Mouse (Mus musculus): ENCODE results near the gene Pmis2. TPM values are rescaled to one million over a fixed set of nuclear protein-coding genes. Genes with fewer than 3 reads are reported as not detected.

Pmis2 gene
- total and polyA plus RNA-seq, 3 experiments, result not detected

GRCm38 (mm10) chr7:30669229-30669628, 2.2 kb downstream of the Pmis2 start:
- H3K27me3 ChIP-seq (ENCODE audit: control insufficient read depth in 1 of 2, insufficient read depth in 2 of 2, low read length in 2 of 2), result peaks cover 0 to 6% of the 10 kb centered on the region in 2 experiments; a peak in 3 of 4 replicates
- no peaks in the 10 kb centered on the region for H3K36me3 ChIP-seq (ENCODE audit: control insufficient read depth in 1 of 2, insufficient read depth in 2 of 2, low read length in 2 of 2)
- no peak overlapping the region for H3K27ac ChIP-seq (ENCODE audit: control insufficient read depth, low read depth, low read length)
- H3K9me3 ChIP-seq (replicated peaks; ENCODE audit: insufficient read depth, low read length), result no peaks in the 10 kb centered on the region
- peaks cover 3% of the 10 kb centered on the region; the same call in 1 of the 2 replicates for H3K79me2 ChIP-seq (ENCODE audit: control insufficient read depth, insufficient read depth, low read length, poor library complexity)
- no peak overlapping the region for H3K9ac ChIP-seq (ENCODE audit: control insufficient read depth, low read depth, low read length, poor library complexity, severe bottlenecking)
- H3K4me3 ChIP-seq (ENCODE audit: control insufficient read depth in 1 of 2, insufficient read depth in 1 of 2, low read depth in 2 of 2, low read length in 2 of 2), result no peak overlapping the region
- no peaks in the 10 kb centered on the region for H3K4me1 ChIP-seq (ENCODE audit: control insufficient read depth in 1 of 2, insufficient read depth in 2 of 2, low read length in 2 of 2)
- TF ChIP-seq EP300 (IDR thresholded peaks at IDR 0.05; ENCODE audit: low read depth in 1 of 2, low read length in 2 of 2) (no peak), HCFC1 (IDR thresholded peaks at IDR 0.05; ENCODE audit: low read depth, low read length) (no peak), TAL1 (IDR thresholded peaks at IDR 0.05; ENCODE audit: low read length) (no peak), ZMIZ1 (IDR thresholded peaks at IDR 0.05; ENCODE audit: low read depth, low read length) (no peak), E2F4 (IDR thresholded peaks at IDR 0.05; ENCODE audit: borderline replicate concordance, low read depth, low read length) (no peak), MAFK (IDR thresholded peaks at IDR 0.05; ENCODE audit: borderline replicate concordance, low read depth, low read length) (no peak), RAD21 (IDR thresholded peaks at IDR 0.05; ENCODE audit: low read depth, low read length) (peak; percentile 56), CTCF (IDR thresholded peaks at IDR 0.05 in 2 of 3, conservative IDR thresholded peaks at IDR 0.05 in 1 of 3; ENCODE audit: control insufficient read depth in 1 of 3, insufficient read depth in 1 of 3, low read depth in 2 of 3, low read length in 3 of 3, poor library complexity in 1 of 3, severe bottlenecking in 1 of 3) (peak; percentile 46 to 78 (median 78)), KAT2A (conservative IDR thresholded peaks at IDR 0.05; ENCODE audit: low read depth, low read length) (no peak), SMC3 (IDR thresholded peaks at IDR 0.05; ENCODE audit: low read depth, low read length) (peak; percentile 62), MEF2A (IDR thresholded peaks at IDR 0.05; ENCODE audit: extremely low read depth, insufficient replicate concordance, low read depth, low read length, poor library complexity, severe bottlenecking) (no peak), JUND (IDR thresholded peaks at IDR 0.05; ENCODE audit: low read depth, low read length) (no peak), BHLHE40 (IDR thresholded peaks at IDR 0.05; ENCODE audit: borderline replicate concordance, low read depth, low read length) (no peak), MAX (IDR thresholded peaks at IDR 0.05; ENCODE audit: low read length) (no peak), ELF1 (IDR thresholded peaks at IDR 0.05; ENCODE audit: low read depth, low read length) (no peak), TBP (IDR thresholded peaks at IDR 0.05; ENCODE audit: low read depth, low read length) (no peak)
- peak; percentile 79 for DNase-seq (ENCODE audit: low read depth, low spot score)

- H3K27me3 ChIP-seq (ENCODE audit: control insufficient read depth in 1 of 2, insufficient read depth in 2 of 2, low read length in 2 of 2), result peaks cover 0 to 4% of the 10 kb centered on the region in 2 experiments; a peak in 3 of 4 replicates
- peak overlapping the region; percentile 95 for H3K9ac ChIP-seq (ENCODE audit: control insufficient read depth, low read depth, low read length, poor library complexity, severe bottlenecking)
- peak; percentile 47 for DNase-seq (ENCODE audit: low read depth, low spot score)
- no peaks in the 10 kb centered on the region for H3K9me3 ChIP-seq (replicated peaks; ENCODE audit: insufficient read depth, low read length)
- TF ChIP-seq JUND (IDR thresholded peaks at IDR 0.05; ENCODE audit: low read depth, low read length), result no peak
- no peak for TF ChIP-seq ELF1 (IDR thresholded peaks at IDR 0.05; ENCODE audit: low read depth, low read length)
- no peak for TF ChIP-seq RCOR1 (IDR thresholded peaks at IDR 0.05; ENCODE audit: low read depth, low read length)
- no peak for TF ChIP-seq MEF2A (IDR thresholded peaks at IDR 0.05; ENCODE audit: extremely low read depth, insufficient replicate concordance, low read depth, low read length, poor library complexity, severe bottlenecking)
- TF ChIP-seq MYB (IDR thresholded peaks at IDR 0.05; ENCODE audit: low read depth, low read length), result no peak
- no peak for TF ChIP-seq E2F4 (IDR thresholded peaks at IDR 0.05; ENCODE audit: borderline replicate concordance, low read depth, low read length)
- TF ChIP-seq RAD21 (IDR thresholded peaks at IDR 0.05; ENCODE audit: low read depth, low read length), result no peak
- TF ChIP-seq BHLHE40 (IDR thresholded peaks at IDR 0.05; ENCODE audit: borderline replicate concordance, low read depth, low read length), result no peak
- no peak for TF ChIP-seq ZMIZ1 (IDR thresholded peaks at IDR 0.05; ENCODE audit: low read depth, low read length)
- no peak for TF ChIP-seq CHD1 (IDR thresholded peaks at IDR 0.05; ENCODE audit: low read depth, low read length)
- no peak for TF ChIP-seq POLR2AphosphoS2 (IDR thresholded peaks at IDR 0.05; ENCODE audit: low read length)
- H3K4me3 ChIP-seq (ENCODE audit: control insufficient read depth in 1 of 2, insufficient read depth in 1 of 2, low read depth in 2 of 2, low read length in 2 of 2), result peak overlapping the region; percentile 82 to 93
- no peaks in the 10 kb centered on the region for H3K36me3 ChIP-seq (ENCODE audit: control insufficient read depth in 1 of 2, insufficient read depth in 2 of 2, low read length in 2 of 2)
- peaks cover 3% of the 10 kb centered on the region; the same call in 1 of the 2 replicates for H3K79me2 ChIP-seq (ENCODE audit: control insufficient read depth, insufficient read depth, low read length, poor library complexity)
- no peaks in the 10 kb centered on the region for H3K4me1 ChIP-seq (ENCODE audit: control insufficient read depth in 1 of 2, insufficient read depth in 2 of 2, low read length in 2 of 2)
- no peak overlapping the region for H3K27ac ChIP-seq (ENCODE audit: control insufficient read depth, low read depth, low read length)
Measured at GRCm38 (mm10) chr7:30665321-30665720, 6.1 kb downstream of the Pmis2 start.

Data from MEL (cell line).